Mouse (Mus musculus): Measurements from ENCODE around the gene Pgam2. TPM values are rescaled to one million over a fixed set of nuclear protein-coding genes. Genes with fewer than 3 reads are reported as not detected.

Pgam2 gene
- total and polyA plus RNA-seq, 3 experiments: 0.58 to 1.8 TPM; not detected in 1

DNA sequence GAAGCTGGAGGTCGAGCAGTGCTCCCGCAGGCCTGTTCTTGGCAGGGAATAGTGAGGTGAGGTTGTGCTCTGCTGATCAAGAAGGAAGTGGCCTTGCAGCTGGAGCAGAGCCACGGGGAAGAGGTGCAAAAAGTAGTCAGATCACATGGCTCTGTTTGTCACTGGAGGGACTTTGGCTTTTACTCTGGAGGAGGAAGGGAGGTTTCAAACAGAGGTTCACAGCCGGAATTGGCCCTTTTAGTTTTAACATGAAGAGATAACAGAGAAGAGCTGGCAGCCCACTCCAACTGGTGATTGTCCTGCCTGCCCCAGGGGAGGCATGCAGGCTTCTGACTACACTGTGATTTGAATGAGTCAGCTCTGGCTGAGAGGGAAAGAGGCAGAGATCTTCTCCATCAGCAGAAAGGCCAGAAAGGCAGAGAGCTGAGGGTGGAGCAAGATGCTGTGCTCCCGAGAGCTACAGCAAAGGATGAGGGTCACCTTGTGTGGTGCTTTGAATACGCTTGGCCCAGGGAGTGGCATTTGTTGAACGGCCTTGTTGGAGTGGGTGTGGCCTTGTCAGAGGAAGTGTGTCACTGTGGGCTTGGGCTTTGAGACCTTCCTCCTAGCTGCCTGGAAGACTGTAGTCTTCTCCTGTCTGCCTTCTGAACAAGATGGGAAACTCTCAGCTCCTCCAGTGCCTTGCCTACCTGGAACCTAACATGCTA is 43.3 kb upstream of the Pgam2 start:
- Histone ChIP-seq H3K27me3 (ENCODE audit: control insufficient read depth in 1 of 2, insufficient read depth in 2 of 2, low read length in 2 of 2) (no peaks in the 10 kb centered on the region), H3K27ac (ENCODE audit: control insufficient read depth, low read depth, low read length) (no peak overlapping the region), H3K9me3 (replicated peaks; ENCODE audit: insufficient read depth, low read length) (no peaks in the 10 kb centered on the region), H3K4me1 (ENCODE audit: control insufficient read depth in 1 of 2, insufficient read depth in 2 of 2, low read length in 2 of 2) (peaks cover 0 to 13% of the 10 kb centered on the region in 2 experiments; a peak in 3 of 4 replicates), H3K79me2 (ENCODE audit: control insufficient read depth, insufficient read depth, low read length, poor library complexity) (no peaks in the 10 kb centered on the region), H3K4me3 (ENCODE audit: control insufficient read depth in 1 of 2, insufficient read depth in 1 of 2, low read depth in 2 of 2, low read length in 2 of 2) (no peak overlapping the region), H3K9ac (ENCODE audit: control insufficient read depth, low read depth, low read length, poor library complexity, severe bottlenecking) (no peak overlapping the region), H3K36me3 (ENCODE audit: control insufficient read depth in 1 of 2, insufficient read depth in 2 of 2, low read length in 2 of 2) (no peaks in the 10 kb centered on the region; a peak in 1 of 4 replicates)
- TF ChIP-seq ELF1 (IDR thresholded peaks at IDR 0.05; ENCODE audit: low read depth, low read length): no peak
- TF ChIP-seq MAX (IDR thresholded peaks at IDR 0.05; ENCODE audit: low read length): peak; percentile 25; the same call in 1 of the 2 replicates
- 0 out of 2 replicates have a peak, but pooled peaks have one; percentile 32 for TF ChIP-seq USF1 (IDR thresholded peaks at IDR 0.05; ENCODE audit: low read depth, low read length)
- no peak for TF ChIP-seq NRF1 (IDR thresholded peaks at IDR 0.05; ENCODE audit: insufficient read depth, low read depth, low read length, poor library complexity, severe bottlenecking)
- DNase-seq (ENCODE audit: low read depth, low spot score): peak; percentile 41

DNA sequence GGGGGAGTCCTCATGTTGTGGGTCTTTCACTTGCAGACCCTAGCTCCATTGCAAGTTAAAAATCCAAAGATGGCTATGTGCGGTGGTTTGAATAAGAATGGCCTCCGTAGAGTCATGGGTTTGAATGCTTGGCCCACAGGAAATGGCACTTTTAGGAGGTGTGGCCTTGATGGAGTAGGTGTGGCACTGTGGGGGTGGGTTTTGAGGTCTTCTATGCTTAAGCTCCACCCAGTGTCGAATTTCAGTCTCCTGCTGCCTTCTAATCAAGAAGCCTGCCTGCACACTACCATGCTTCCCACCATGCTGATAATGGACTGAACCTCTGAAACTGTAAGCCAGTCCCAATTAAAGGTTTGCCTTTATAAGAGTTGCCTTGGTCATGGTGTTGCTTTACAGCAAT is 39.6 kb upstream of the Pgam2 start:
- no peak overlapping the region for H3K9ac ChIP-seq (ENCODE audit: control insufficient read depth, low read depth, low read length, poor library complexity, severe bottlenecking)
- no peaks in the 10 kb centered on the region for H3K27me3 ChIP-seq (ENCODE audit: control insufficient read depth in 1 of 2, insufficient read depth in 2 of 2, low read length in 2 of 2)
- TF ChIP-seq EP300 (IDR thresholded peaks at IDR 0.05; ENCODE audit: low read depth in 1 of 2, low read length in 2 of 2) (no peak), CTCF (IDR thresholded peaks at IDR 0.05 in 2 of 3, conservative IDR thresholded peaks at IDR 0.05 in 1 of 3; ENCODE audit: control insufficient read depth in 1 of 3, insufficient read depth in 1 of 3, low read depth in 2 of 3, low read length in 3 of 3, poor library complexity in 1 of 3, severe bottlenecking in 1 of 3) (no peak), MYB (IDR thresholded peaks at IDR 0.05; ENCODE audit: low read depth, low read length) (no peak), POLR2AphosphoS2 (IDR thresholded peaks at IDR 0.05; ENCODE audit: low read length) (no peak), TCF12 (IDR thresholded peaks at IDR 0.05; ENCODE audit: low read depth, low read length) (no peak), MEF2A (IDR thresholded peaks at IDR 0.05; ENCODE audit: extremely low read depth, insufficient replicate concordance, low read depth, low read length, poor library complexity, severe bottlenecking) (no peak), POLR2A (IDR thresholded peaks at IDR 0.05; ENCODE audit: control insufficient read depth in 1 of 2, insufficient read depth in 1 of 2, low read depth in 1 of 2, low read length in 2 of 2, poor library complexity in 1 of 2) (no peak), MAFK (IDR thresholded peaks at IDR 0.05; ENCODE audit: borderline replicate concordance, low read depth, low read length) (no peak), RAD21 (IDR thresholded peaks at IDR 0.05; ENCODE audit: low read depth, low read length) (no peak), ZC3H11A (IDR thresholded peaks at IDR 0.05; ENCODE audit: low read depth, low read length) (no peak)
- H3K4me1 ChIP-seq (ENCODE audit: control insufficient read depth in 1 of 2, insufficient read depth in 2 of 2, low read length in 2 of 2): peaks cover 0 to 3% of the 10 kb centered on the region in 2 experiments; a peak in 1 of 4 replicates
- H3K79me2 ChIP-seq (ENCODE audit: control insufficient read depth, insufficient read depth, low read length, poor library complexity): no peaks in the 10 kb centered on the region
- H3K36me3 ChIP-seq (ENCODE audit: control insufficient read depth in 1 of 2, insufficient read depth in 2 of 2, low read length in 2 of 2): peaks cover 0 to 4% of the 10 kb centered on the region in 2 experiments; a peak in 1 of 4 replicates
- no peak overlapping the region for H3K4me3 ChIP-seq (ENCODE audit: control insufficient read depth in 1 of 2, insufficient read depth in 1 of 2, low read depth in 2 of 2, low read length in 2 of 2)
- H3K9me3 ChIP-seq (replicated peaks; ENCODE audit: insufficient read depth, low read length): no peaks in the 10 kb centered on the region
- no peak for DNase-seq (ENCODE audit: low read depth, low spot score)
- H3K27ac ChIP-seq (ENCODE audit: control insufficient read depth, low read depth, low read length): no peak overlapping the region
